Mouse (Mus musculus) megakaryocyte, embryonic 14.5 days (primary cell): ENCODE measurements around the gene Erg.

ENCODE experiments used
- FLI1 ChIP-seq: IDR thresholded peaks from 2 replicates; pipeline ENCODE4 v1.6.1; 2012; ENCODE audit warnings: low read length, inconsistent platforms, mixed read lengths
- GATA1 ChIP-seq: IDR thresholded peaks from 3 replicates; pipeline ENCODE4 v1.6.1; 2012; ENCODE audit warnings: mixed read lengths, low read length, inconsistent platforms, borderline replicate concordance

DNA sequence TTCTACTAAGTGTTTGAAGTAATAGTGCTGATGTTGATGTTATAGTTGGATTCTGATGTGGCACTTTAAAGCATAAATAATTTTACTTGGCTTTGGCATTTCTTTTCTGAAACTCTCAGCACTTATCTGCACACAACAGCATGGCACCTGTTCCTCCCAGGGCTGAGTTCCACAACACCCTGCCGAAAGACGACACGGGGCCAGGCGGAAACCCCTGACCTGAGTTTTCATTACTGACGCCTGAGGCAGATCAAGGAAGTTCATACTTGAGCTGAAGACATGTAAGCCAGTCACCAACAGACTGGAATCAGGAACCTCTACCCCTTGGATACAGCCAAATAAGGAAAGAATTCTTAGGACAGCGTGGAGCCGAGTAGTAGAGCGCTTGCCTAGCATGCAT, 134.0 kb downstream of the Erg start:
- no peak for TF ChIP-seq GATA1
- TF ChIP-seq FLI1, result no peak
